Mouse (Mus musculus): ENCODE results near the gene 1700028P14Rik. TPM values are rescaled to one million over a fixed set of nuclear protein-coding genes. Genes with fewer than 3 reads are reported as not detected.
"Not testable (repeated sequence)": the region's sequence is repeated elsewhere in the genome, so short reads cannot be mapped to it uniquely, and the experiment has no call there.

The 1700028P14Rik gene
- polyA plus RNA-seq (2015; fragmentation: Nextera tagmentation; extraction: Ambion mirVana) = 1.4 and 1.7 TPM in 2 replicates

DNA sequence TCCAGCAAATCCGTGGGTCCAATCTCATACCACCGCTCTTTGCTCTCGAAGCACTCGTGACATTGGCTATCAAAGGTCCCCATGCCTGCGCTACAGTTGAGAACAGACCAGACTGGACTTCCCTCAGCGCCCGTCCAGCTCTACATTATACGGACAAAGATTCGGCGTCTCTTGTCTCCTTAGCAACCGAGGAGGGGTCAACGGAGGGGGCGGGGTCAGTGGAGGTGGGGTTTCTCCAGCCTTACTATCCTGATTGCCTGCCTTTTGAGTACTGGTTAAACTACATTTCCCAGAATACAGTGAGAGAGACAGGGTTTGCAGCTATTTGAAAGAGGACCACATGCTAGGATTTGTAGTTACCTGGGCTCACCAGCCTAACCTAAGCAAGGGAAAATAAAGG is at the start of gene 1700028P14Rik:
TSS of gene 1700028P14Rik (minus strand) at position 169 of the 400 bp plus-strand sequence.
- Histone ChIP-seq H3K4me1 (no peaks in the 10 kb centered on the region), H3K27me3 (replicated peaks) (no peaks in the 10 kb centered on the region), H3K36me3 (no peaks in the 10 kb centered on the region), H3K4me2 (peak within 1 kb of the TSS; percentile 56), H3K27ac (replicated peaks) (no peak within 1 kb of the TSS), H3K4me3 (replicated peaks) (peak within 1 kb of the TSS; percentile 32), H3K9me3 (replicated peaks) (no peaks in the 10 kb centered on the region), H3K9ac (replicated peaks) (no peak within 1 kb of the TSS)
- WGBS = 6% methylated on average over 13 of the region's 13 CpGs
- peak; percentile 90 for ATAC-seq (ENCODE audit: low FRiP score)

- Histone ChIP-seq H3K4me1 (no peaks in the 10 kb centered on the region), H3K9ac (replicated peaks) (no peak overlapping the region), H3K4me3 (replicated peaks) (no peak overlapping the region), H3K27me3 (replicated peaks) (no peaks in the 10 kb centered on the region), H3K4me2 (no peak overlapping the region), H3K9me3 (replicated peaks) (no peaks in the 10 kb centered on the region), H3K36me3 (peaks cover 14% of the 10 kb centered on the region), H3K27ac (replicated peaks) (no peak overlapping the region)
- 86% methylated on average over 4 of the region's 4 CpGs for WGBS
- ATAC-seq (ENCODE audit: low FRiP score) = no peak
Observed at GRCm38 (mm10) chr19:23699131-23699530, 46.5 kb upstream of the 1700028P14Rik start.

DNA sequence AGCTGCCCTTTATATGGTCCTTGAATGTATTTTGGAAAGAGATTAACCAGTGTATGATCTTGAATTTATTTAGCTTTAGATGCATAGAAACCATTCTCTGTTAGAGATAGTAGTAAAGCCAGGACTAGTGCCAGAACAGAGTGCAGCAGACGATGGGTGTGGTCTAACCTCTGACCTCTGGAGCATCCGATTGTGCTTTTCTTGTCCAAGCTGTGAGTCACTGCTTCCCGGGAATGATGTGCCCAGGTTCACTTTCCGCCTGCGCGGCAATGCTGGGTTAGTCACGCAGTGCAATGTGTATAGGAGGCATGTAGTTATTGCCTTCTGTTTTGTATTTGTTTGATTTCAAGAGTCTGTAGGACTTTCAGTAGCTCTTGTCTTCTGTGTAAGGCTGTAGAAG is 45.8 kb upstream of the 1700028P14Rik start:
- Histone ChIP-seq H3K9me3 (replicated peaks) (no peaks in the 10 kb centered on the region), H3K4me3 (replicated peaks) (no peak overlapping the region), H3K4me1 (0 out of 2 replicates have a peak, but pooled peaks cover 3% of the 10 kb centered on the region), H3K9ac (replicated peaks) (no peak overlapping the region), H3K36me3 (peaks cover 14% of the 10 kb centered on the region), H3K4me2 (no peak overlapping the region), H3K27ac (replicated peaks) (no peak overlapping the region), H3K27me3 (replicated peaks) (no peaks in the 10 kb centered on the region)
- ATAC-seq (ENCODE audit: low FRiP score) = no peak
- WGBS = 86% methylated on average over 7 of the region's 7 CpGs

DNA sequence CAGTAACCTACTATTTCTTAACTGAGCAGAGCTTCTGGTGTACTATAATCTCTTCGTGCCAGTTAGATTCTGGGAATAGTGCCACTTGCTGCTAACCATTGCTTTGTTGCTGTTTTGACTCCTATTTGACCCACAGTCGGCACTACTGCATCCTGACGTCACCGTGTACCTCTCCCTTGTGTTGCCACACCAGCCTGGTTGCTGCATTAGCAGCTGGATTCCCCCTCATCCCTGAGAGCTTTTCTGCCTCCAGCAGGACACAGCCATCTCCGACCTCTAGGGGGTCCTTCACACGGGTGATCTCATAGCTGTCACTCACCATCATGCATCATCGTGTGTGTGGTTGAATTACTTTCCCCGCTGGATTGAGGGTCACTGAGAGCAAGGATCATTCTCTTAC is 45.2 kb upstream of the 1700028P14Rik start:
- whole genome bisulfite sequencing = 78% methylated on average over 8 of the region's 8 CpGs
- Histone ChIP-seq H3K27me3 (replicated peaks) (no peaks in the 10 kb centered on the region), H3K4me1 (0 out of 2 replicates have a peak, but pooled peaks cover 3% of the 10 kb centered on the region), H3K9me3 (replicated peaks) (no peaks in the 10 kb centered on the region), H3K9ac (replicated peaks) (no peak overlapping the region), H3K4me2 (no peak overlapping the region), H3K36me3 (peaks cover 14% of the 10 kb centered on the region), H3K4me3 (replicated peaks) (no peak overlapping the region), H3K27ac (replicated peaks) (no peak overlapping the region)
- no peak for ATAC-seq (ENCODE audit: low FRiP score)

DNA sequence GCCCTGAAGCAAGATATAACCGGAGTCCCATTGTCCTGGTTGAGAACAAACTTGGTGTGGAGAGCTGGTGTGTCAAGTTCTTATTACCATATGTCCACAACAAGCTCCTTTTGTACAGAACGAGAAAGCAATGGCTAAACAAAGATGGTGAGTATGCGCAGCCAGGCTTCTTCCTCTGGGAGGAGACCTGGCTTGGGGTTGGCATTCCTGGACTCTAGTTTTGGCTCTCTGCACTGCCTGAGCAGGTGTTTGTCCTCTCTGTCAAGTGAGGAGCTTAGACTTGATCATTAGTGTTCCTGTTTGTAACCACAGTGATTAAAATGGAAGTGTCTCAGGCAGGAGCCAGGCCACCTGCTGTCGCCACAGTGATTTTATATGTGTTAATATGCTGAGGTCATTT is 41.7 kb upstream of the 1700028P14Rik start:
- H3K9me3 ChIP-seq (replicated peaks) = no peaks in the 10 kb centered on the region
- 71% methylated on average over 4 of the region's 4 CpGs for WGBS
- no peak for ATAC-seq (ENCODE audit: low FRiP score)
- H3K27me3 ChIP-seq (replicated peaks) = no peaks in the 10 kb centered on the region
- H3K27ac ChIP-seq (replicated peaks) = no peak overlapping the region
- no peak overlapping the region for H3K9ac ChIP-seq (replicated peaks)
- no peak overlapping the region for H3K4me2 ChIP-seq
- peaks cover 17% of the 10 kb centered on the region for H3K4me1 ChIP-seq
- H3K36me3 ChIP-seq = peaks cover 14% of the 10 kb centered on the region
- no peak overlapping the region for H3K4me3 ChIP-seq (replicated peaks)

- Histone ChIP-seq H3K4me2 (peak overlapping the region; percentile 76), H3K27ac (replicated peaks) (no peak overlapping the region), H3K9ac (replicated peaks) (0 out of 2 replicates have a peak overlapping the region, but pooled peaks have one; percentile 12), H3K4me1 (peaks cover 20% of the 10 kb centered on the region), H3K9me3 (replicated peaks) (no peaks in the 10 kb centered on the region), H3K36me3 (no peaks in the 10 kb centered on the region), H3K4me3 (replicated peaks) (peak overlapping the region; percentile 28), H3K27me3 (replicated peaks) (no peaks in the 10 kb centered on the region)
- ATAC-seq (ENCODE audit: low FRiP score) = no peak
- WGBS = 10% methylated on average over 4 of the region's 4 CpGs
Observed at GRCm38 (mm10) chr19:23688421-23688946, 35.9 kb upstream of the 1700028P14Rik start.

GRCm38 (mm10) chr19:23687296-23688021 is 34.8 kb upstream of the 1700028P14Rik start, which contains the start of gene Ptar1:
TSS of gene Ptar1 (plus strand) at chr19:23687429.
- Histone ChIP-seq H3K36me3 (no peaks in the 10 kb centered on the region), H3K27me3 (replicated peaks) (no peaks in the 10 kb centered on the region), H3K4me1 (peaks cover 19% of the 10 kb centered on the region), H3K4me3 (replicated peaks) (peak within 1 kb of the TSS; percentile 89), H3K9me3 (replicated peaks) (no peaks in the 10 kb centered on the region), H3K4me2 (peak within 1 kb of the TSS; percentile 76), H3K9ac (replicated peaks) (peak within 1 kb of the TSS; percentile 96), H3K27ac (replicated peaks) (peak within 1 kb of the TSS; percentile 98)
- under 1% methylated on average over 92 of the region's 93 CpGs for WGBS
- peak; percentile 95 for ATAC-seq (ENCODE audit: low FRiP score)

DNA sequence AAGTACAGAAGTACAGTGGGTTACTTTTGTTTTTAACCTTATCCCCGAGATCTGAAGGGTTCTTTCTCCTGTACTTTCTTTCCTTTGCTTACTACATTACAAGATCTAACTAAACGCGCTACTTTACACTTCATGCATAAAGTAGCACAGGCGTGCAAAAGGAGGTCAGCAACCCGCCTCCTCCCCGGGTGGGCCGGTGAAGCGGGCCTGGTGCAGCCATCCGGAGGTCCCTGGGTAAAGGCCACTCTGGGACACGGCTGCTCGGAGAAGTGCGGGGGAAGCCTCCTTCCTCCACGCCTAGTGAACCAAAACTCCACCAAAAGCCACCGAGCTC is 34.3 kb upstream of the 1700028P14Rik start:
- WGBS = 0% methylated on average over 14 of the region's 14 CpGs
- Histone ChIP-seq H3K27ac (replicated peaks) (peak overlapping the region; percentile 98), H3K27me3 (replicated peaks) (no peaks in the 10 kb centered on the region), H3K9me3 (replicated peaks) (no peaks in the 10 kb centered on the region), H3K4me3 (replicated peaks) (peak overlapping the region; percentile 89), H3K9ac (replicated peaks) (peak overlapping the region; percentile 96), H3K4me2 (peak overlapping the region; percentile 76), H3K4me1 (peaks cover 19% of the 10 kb centered on the region), H3K36me3 (no peaks in the 10 kb centered on the region)
- peak; percentile 83 for ATAC-seq (ENCODE audit: low FRiP score)

- H3K36me3 ChIP-seq; H3K4me1 ChIP-seq; H3K27me3 ChIP-seq (replicated peaks); H3K4me2 ChIP-seq; H3K27ac ChIP-seq (replicated peaks); ATAC-seq (ENCODE audit: low FRiP score); H3K4me3 ChIP-seq (replicated peaks); H3K9me3 ChIP-seq (replicated peaks); H3K9ac ChIP-seq (replicated peaks): not testable (repeated sequence)
- WGBS = 90% methylated on average over 8 of the region's 8 CpGs
Observed at GRCm38 (mm10) chr19:23675656-23676055, 23.0 kb upstream of the 1700028P14Rik start.

DNA sequence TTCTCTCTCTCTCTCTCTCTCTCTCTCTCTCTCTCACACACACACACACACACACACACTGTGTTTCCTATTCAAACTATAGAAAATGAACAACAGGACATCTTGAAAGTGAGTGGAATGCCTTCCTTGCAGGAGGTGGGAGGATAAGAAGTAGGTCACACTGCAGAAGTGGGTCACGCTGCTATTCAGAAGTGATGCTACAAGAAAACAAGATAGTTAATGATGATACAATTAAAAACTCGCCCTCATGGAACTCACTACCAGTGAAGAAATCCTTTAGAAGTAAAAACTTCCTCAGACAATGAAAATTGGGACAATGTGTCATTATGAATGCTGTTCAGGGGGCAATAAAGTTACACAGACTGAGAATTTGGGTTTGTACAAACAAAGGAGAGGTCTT is 20.4 kb upstream of the 1700028P14Rik start:
- Histone ChIP-seq H3K4me2 (no peak overlapping the region), H3K27ac (replicated peaks) (no peak overlapping the region), H3K36me3 (no peaks in the 10 kb centered on the region), H3K9me3 (replicated peaks) (no peaks in the 10 kb centered on the region), H3K27me3 (replicated peaks) (no peaks in the 10 kb centered on the region), H3K4me1 (no peaks in the 10 kb centered on the region), H3K9ac (replicated peaks) (no peak overlapping the region), H3K4me3 (replicated peaks) (no peak overlapping the region)
- 74% methylated on average over 2 of the region's 2 CpGs for WGBS
- no peak for ATAC-seq (ENCODE audit: low FRiP score)

GRCm38 (mm10) chr19:23668142-23668655 is 15.6 kb upstream of the 1700028P14Rik start:
- Histone ChIP-seq H3K36me3 (no peaks in the 10 kb centered on the region), H3K27ac (replicated peaks) (no peak overlapping the region), H3K9ac (replicated peaks) (no peak overlapping the region), H3K4me3 (replicated peaks) (no peak overlapping the region), H3K27me3 (replicated peaks) (no peaks in the 10 kb centered on the region), H3K4me1 (no peaks in the 10 kb centered on the region), H3K9me3 (replicated peaks) (no peaks in the 10 kb centered on the region), H3K4me2 (no peak overlapping the region)
- ATAC-seq (ENCODE audit: low FRiP score) = no peak
- WGBS = 50% methylated on average over 6 of the region's 6 CpGs

DNA sequence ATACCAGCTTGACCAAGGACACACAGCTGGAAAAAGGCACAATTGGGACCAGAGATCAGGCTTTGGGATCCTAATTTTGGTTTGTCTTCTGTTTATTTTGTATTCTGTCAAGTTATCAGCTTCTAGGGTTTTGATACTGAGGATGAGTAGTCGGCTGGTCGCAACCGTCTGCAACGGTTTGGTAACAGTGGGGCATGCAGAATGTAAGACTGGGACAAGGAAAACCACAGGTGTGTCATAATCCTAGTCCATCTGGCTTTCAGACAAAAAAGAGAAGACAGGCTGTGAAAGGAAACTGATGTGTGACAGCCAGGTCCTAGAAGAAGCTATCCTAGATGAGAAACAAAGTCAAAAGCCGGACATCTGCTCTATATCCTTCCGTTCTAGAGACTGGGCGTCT is 11.5 kb upstream of the 1700028P14Rik start:
- 90% methylated on average over 7 of the region's 7 CpGs for WGBS
- no peaks in the 10 kb centered on the region for H3K9me3 ChIP-seq (replicated peaks)
- no peaks in the 10 kb centered on the region for H3K27me3 ChIP-seq (replicated peaks)
- no peaks in the 10 kb centered on the region for H3K36me3 ChIP-seq
- H3K9ac ChIP-seq (replicated peaks) = no peak overlapping the region
- no peak overlapping the region for H3K4me3 ChIP-seq (replicated peaks)
- no peak overlapping the region for H3K27ac ChIP-seq (replicated peaks)
- ATAC-seq (ENCODE audit: low FRiP score) = no peak
- no peak overlapping the region for H3K4me2 ChIP-seq
- no peaks in the 10 kb centered on the region for H3K4me1 ChIP-seq

Measured in neural tube, embryonic 15.5 days (tissue).